Comparison of ENCODE assay signal across 19 mouse cellular contexts in the genomic region with DNA sequence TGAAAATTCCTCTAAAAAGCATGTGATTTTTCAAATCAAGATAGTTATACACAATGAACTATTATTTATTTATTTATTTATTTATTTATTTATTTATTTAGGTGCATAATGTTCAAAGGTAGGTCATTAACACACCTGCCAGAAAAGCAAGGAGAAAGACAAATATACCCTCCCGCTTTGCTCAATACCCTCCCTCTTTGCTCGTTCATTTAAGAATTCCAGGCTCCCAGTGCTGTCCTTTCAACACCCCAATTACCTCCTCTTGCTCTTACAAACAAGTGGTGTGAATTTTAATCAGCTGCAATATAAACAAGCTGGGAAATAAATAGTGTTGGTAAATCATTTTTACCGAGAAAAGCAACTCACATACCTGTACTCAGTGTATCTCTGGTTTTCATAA.
DNase-seq lines count a peak whose midpoint lies in the region; ATAC-seq and TF ChIP-seq lines count a peak whose summit lies in the region.
"Had no signal": no experiment of that assay in that cellular context is flagged by ENCODE, and none has a peak within 500 bp of the region (broad histone marks: within the 10 kb centered on the region; RNA-seq: fewer than 3 reads in every experiment).

No protein-coding gene starts in this region.

- H3K9ac ChIP-seq in heart, embryonic 12.5 days = no peak overlapping the region
- no peak overlapping the region for H3K9ac ChIP-seq in hindbrain, embryonic 15.5 days
- H3K9ac ChIP-seq in midbrain, embryonic 14.5 days (replicated peaks; ENCODE audit: low read length) = no peak overlapping the region
- no peak overlapping the region for H3K9ac ChIP-seq in midbrain, postnatal 0 days (replicated peaks; ENCODE audit: low read length, poor library complexity, severe bottlenecking)
- H3K9ac ChIP-seq in midbrain, embryonic 16.5 days (ENCODE audit: low read depth, low read length) = no peak overlapping the region
- H3K9ac ChIP-seq: lung, embryonic 14.5 days; stomach, embryonic 15.5 days had no signal

- TF ChIP-seq CTCF in midbrain, postnatal 0 days (IDR thresholded peaks at IDR 0.05) = no peak

- peak overlapping the region; percentile 16; the same call in 1 of the 2 replicates for H3K4me3 ChIP-seq in heart, embryonic 12.5 days
- no peak overlapping the region for H3K4me3 ChIP-seq in hindbrain, embryonic 15.5 days
- H3K4me3 ChIP-seq in hindbrain, embryonic 10.5 days = no peak overlapping the region
- H3K4me3 ChIP-seq in midbrain, embryonic 14.5 days (replicated peaks; ENCODE audit: low read depth, low read length) = no peak overlapping the region
- no peak overlapping the region for H3K4me3 ChIP-seq in midbrain, postnatal 0 days (ENCODE audit: low read depth, low read length)
- no peak overlapping the region for H3K4me3 ChIP-seq in midbrain, embryonic 16.5 days (ENCODE audit: low read depth, low read length)
- H3K4me3 ChIP-seq: myocyte; stomach, embryonic 15.5 days had no signal

- 22% methylated on average over 3 of the region's 3 CpGs for WGBS in heart, embryonic 12.5 days
- 53% methylated on average over 3 of the region's 3 CpGs for WGBS in hindbrain, embryonic 15.5 days
- 61% methylated on average over 3 of the region's 3 CpGs for WGBS in hindbrain, embryonic 10.5 days
- WGBS in midbrain, embryonic 14.5 days = 67% methylated on average over 3 of the region's 3 CpGs
- 59% methylated on average over 3 of the region's 3 CpGs for WGBS in midbrain, postnatal 0 days
- 52% methylated on average over 3 of the region's 3 CpGs for WGBS in midbrain, embryonic 16.5 days

- DNase-seq in heart, adult 18-20 months = no peak
- no peak for DNase-seq in hindbrain, embryonic 10.5 days (ENCODE audit: low spot score)
- DNase-seq in midbrain, embryonic 14.5 days = peak; percentile 8
- DNase-seq in midbrain, postnatal 0 days (ENCODE audit: low spot score) = no peak
- no peak for DNase-seq in B cell, adult 2 months
- DNase-seq: cerebellum, adult 8-10 months; gastrocnemius, postnatal 36 days; kidney, adult 2 months; kidney, postnatal 10 days; right cerebral cortex, postnatal 25 days; thymus, adult 18-20 months; thymus, postnatal 4 days had no signal

- no peak for ATAC-seq in heart, embryonic 12.5 days (ENCODE audit: insufficient number of reproducible peaks, low FRiP score)
- no peak; the same call in 1 of the 2 replicates for ATAC-seq in hindbrain, embryonic 15.5 days (ENCODE audit: low FRiP score, low read depth)
- no peak; the same call in 1 of the 2 replicates for ATAC-seq in midbrain, embryonic 14.5 days (ENCODE audit: low FRiP score, low TSS enrichment)
- no peak for ATAC-seq in midbrain, postnatal 0 days (ENCODE audit: low FRiP score)
- peak; percentile 39 for ATAC-seq in midbrain, embryonic 16.5 days
- ATAC-seq: inflammation-experienced regulatory T-cells, adult 6 months had no signal

- H3K4me1 ChIP-seq in heart, embryonic 12.5 days (replicated peaks) = peaks cover 12% of the 10 kb centered on the region
- H3K4me1 ChIP-seq in hindbrain, embryonic 15.5 days (replicated peaks) = no peaks in the 10 kb centered on the region
- H3K4me1 ChIP-seq in hindbrain, embryonic 10.5 days (replicated peaks) = no peaks in the 10 kb centered on the region
- no peaks in the 10 kb centered on the region for H3K4me1 ChIP-seq in midbrain, embryonic 14.5 days (ENCODE audit: control insufficient read depth, insufficient read depth, low read length)
- no peaks in the 10 kb centered on the region for H3K4me1 ChIP-seq in midbrain, postnatal 0 days (ENCODE audit: insufficient read depth, low read length)
- no peaks in the 10 kb centered on the region for H3K4me1 ChIP-seq in midbrain, embryonic 16.5 days (ENCODE audit: control insufficient read depth, insufficient read depth, low read length)
- H3K4me1 ChIP-seq: stomach, embryonic 15.5 days had no signal

- H3K9me3 ChIP-seq in heart, embryonic 12.5 days (replicated peaks) = no peaks in the 10 kb centered on the region
- no peaks in the 10 kb centered on the region for H3K9me3 ChIP-seq in hindbrain, embryonic 15.5 days
- H3K9me3 ChIP-seq in hindbrain, embryonic 10.5 days = no peaks in the 10 kb centered on the region
- H3K9me3 ChIP-seq in midbrain, embryonic 14.5 days (ENCODE audit: control insufficient read depth, low read length) = no peaks in the 10 kb centered on the region
- H3K9me3 ChIP-seq in midbrain, postnatal 0 days (ENCODE audit: low read length) = no peaks in the 10 kb centered on the region
- no peaks in the 10 kb centered on the region for H3K9me3 ChIP-seq in midbrain, embryonic 16.5 days (replicated peaks; ENCODE audit: control insufficient read depth, low read length, poor library complexity, severe bottlenecking)
- H3K9me3 ChIP-seq: stomach, embryonic 15.5 days had no signal

- H3K4me2 ChIP-seq in heart, embryonic 12.5 days = peak overlapping the region; percentile 57
- peak overlapping the region; percentile 8; the same call in 1 of the 2 replicates for H3K4me2 ChIP-seq in hindbrain, embryonic 15.5 days
- peak overlapping the region; percentile 19; the same call in 1 of the 2 replicates for H3K4me2 ChIP-seq in midbrain, embryonic 14.5 days (ENCODE audit: low read length)
- H3K4me2 ChIP-seq in midbrain, postnatal 0 days (ENCODE audit: low read depth, low read length, poor library complexity, severe bottlenecking) = no peak overlapping the region
- peak overlapping the region; percentile 15; the same call in 1 of the 2 replicates for H3K4me2 ChIP-seq in midbrain, embryonic 16.5 days (ENCODE audit: low read length)
- H3K4me2 ChIP-seq: lung, embryonic 14.5 days; stomach, embryonic 15.5 days had no signal

- no peaks in the 10 kb centered on the region for H3K27me3 ChIP-seq in heart, embryonic 12.5 days (replicated peaks)
- no peaks in the 10 kb centered on the region for H3K27me3 ChIP-seq in hindbrain, embryonic 15.5 days
- H3K27me3 ChIP-seq in hindbrain, embryonic 10.5 days (ENCODE audit: insufficient read depth, poor library complexity, severe bottlenecking) = no peaks in the 10 kb centered on the region
- no peaks in the 10 kb centered on the region for H3K27me3 ChIP-seq in midbrain, embryonic 14.5 days (ENCODE audit: control insufficient read depth, insufficient read depth, low read length)
- H3K27me3 ChIP-seq in midbrain, postnatal 0 days (ENCODE audit: insufficient read depth, low read length) = no peaks in the 10 kb centered on the region
- H3K27me3 ChIP-seq in midbrain, embryonic 16.5 days (ENCODE audit: control insufficient read depth, insufficient read depth, low read depth, low read length) = no peaks in the 10 kb centered on the region
- H3K27me3 ChIP-seq: stomach, embryonic 15.5 days had no signal

- peak overlapping the region; percentile 57; the same call in 1 of the 2 replicates for H3K27ac ChIP-seq in heart, embryonic 12.5 days (ENCODE audit: poor library complexity, severe bottlenecking)
- 0 out of 2 replicates have a peak overlapping the region, but pooled peaks have one; percentile 9 for H3K27ac ChIP-seq in hindbrain, embryonic 15.5 days (replicated peaks)
- no peak overlapping the region for H3K27ac ChIP-seq in hindbrain, embryonic 10.5 days
- H3K27ac ChIP-seq in midbrain, embryonic 14.5 days (replicated peaks; ENCODE audit: low read depth, low read length) = 0 out of 2 replicates have a peak overlapping the region, but pooled peaks have one; percentile 49
- no peak overlapping the region for H3K27ac ChIP-seq in midbrain, postnatal 0 days (ENCODE audit: low read depth, low read length)
- H3K27ac ChIP-seq in midbrain, embryonic 16.5 days (ENCODE audit: low read length) = no peak overlapping the region
- H3K27ac ChIP-seq: stomach, embryonic 15.5 days had no signal

- no peaks in the 10 kb centered on the region for H3K36me3 ChIP-seq in heart, embryonic 12.5 days
- no peaks in the 10 kb centered on the region for H3K36me3 ChIP-seq in hindbrain, embryonic 15.5 days
- H3K36me3 ChIP-seq in hindbrain, embryonic 10.5 days = no peaks in the 10 kb centered on the region
- no peaks in the 10 kb centered on the region for H3K36me3 ChIP-seq in midbrain, embryonic 14.5 days (ENCODE audit: control insufficient read depth, insufficient read depth, low read length)
- H3K36me3 ChIP-seq in midbrain, postnatal 0 days (ENCODE audit: insufficient read depth, low read length) = no peaks in the 10 kb centered on the region
- no peaks in the 10 kb centered on the region for H3K36me3 ChIP-seq in midbrain, embryonic 16.5 days (ENCODE audit: control insufficient read depth, insufficient read depth, low read length)
- H3K36me3 ChIP-seq: stomach, embryonic 15.5 days had no signal

Comparison
In these comparisons a context has a peak if more than half of its experiments do, and no peak if none do; other contexts are left out.
1. H3K27ac ChIP-seq: peak in heart, embryonic 12.5 days (single experiment), hindbrain, embryonic 15.5 days (single experiment) and midbrain, embryonic 14.5 days (single experiment); none in hindbrain, embryonic 10.5 days (single experiment), midbrain, postnatal 0 days (single experiment) and midbrain, embryonic 16.5 days (single experiment).